Mouse (Mus musculus) liver, embryonic 18 days (tissue): ENCODE measurements around the gene Opcml. TPM values are rescaled to one million over a fixed set of nuclear protein-coding genes. Genes with fewer than 3 reads are reported as not detected.

ENCODE experiments used
- polyA plus RNA-seq: library from polyadenylated mRNA; depleted of rRNA; stranded (reverse); fragments of >200 nt; gene quantifications from 2 replicates; pipeline ENCODE4 v1.2.3, GENCODE M21; 2012; rRNA removed

Opcml gene
- 0.02 TPM in 2 replicates for polyA plus RNA-seq

GRCm38 (mm10) chr9:27790725-27791638 is at the start of gene Opcml:
Gene Opcml (plus strand): TSS chr9:27790775.

